Mouse (Mus musculus) hindbrain, embryonic 15.5 days (tissue): Measurements from ENCODE around the gene Pole. TPM values are rescaled to one million over a fixed set of nuclear protein-coding genes. Genes with fewer than 3 reads are reported as not detected.
A peak's percentile ranks its signal among the peaks of the same experiment; 100 is the strongest.

Experiments used
- ATAC-seq: fragments of 200-750 bp; cut with Nextera tagmentation; 2 replicates; pipeline ENCODE4 v1.8.0; 2017; ENCODE audit warnings: low read depth, moderate number of reproducible peaks, moderate TSS enrichment; ENCODE audit not compliant: low FRiP score
- H3K27ac ChIP-seq: fragments of 300-500 bp; sonication (generic); replicated peaks from 2 replicates; pipeline ENCODE4 v1.5.1; 2015; ENCODE audit warnings: mild to moderate bottlenecking, inconsistent platforms
- H3K27me3 ChIP-seq: fragments of 300-500 bp; sonication (generic); 2 replicates; pipeline ENCODE4 v1.6.1; 2015; ENCODE audit warnings: control low read depth, inconsistent platforms
- H3K36me3 ChIP-seq: fragments of 300-500 bp; sonication (generic); 2 replicates; pipeline ENCODE4 v1.6.1; 2015; ENCODE audit warnings: control low read depth, inconsistent platforms
- H3K4me1 ChIP-seq: fragments of 300-500 bp; sonication (generic); replicated peaks from 2 replicates; pipeline ENCODE4 v1.6.1; 2015; ENCODE audit warnings: control low read depth, inconsistent platforms
- H3K4me2 ChIP-seq: fragments of 300-500 bp; sonication (generic); 2 replicates; pipeline ENCODE4 v1.6.1; 2015; ENCODE audit warnings: moderate library complexity, mild to moderate bottlenecking, inconsistent platforms
- H3K4me3 ChIP-seq: fragments of 300-500 bp; sonication (generic); 2 replicates; pipeline ENCODE4 v1.5.1; 2015; ENCODE audit warnings: mild to moderate bottlenecking, inconsistent platforms
- H3K9ac ChIP-seq: fragments of 300-500 bp; sonication (generic); 2 replicates; pipeline ENCODE4 v1.6.1; 2015; ENCODE audit warnings: inconsistent platforms
- H3K9me3 ChIP-seq: fragments of 300-500 bp; sonication (generic); 2 replicates; pipeline ENCODE4 v1.6.1; 2016; ENCODE audit warnings: control low read depth, inconsistent platforms
- WGBS: fragments of 180-500 bp; shearing (Covaris S2); methylation state at CpG from one replicate; pipeline ENCODE4 v1.1.7; 2015; 5-methylcytosine and 5-hydroxymethylcytosine counted together
- polyA plus RNA-seq: library from polyadenylated mRNA; unstranded; fragments of >200 nt; fragmentation: Nextera tagmentation; extraction: Ambion mirVana; gene quantifications from 2 replicates; pipeline ENCODE4 v1.2.1, GENCODE M21; 2015

Pole gene
- polyA plus RNA-seq, 1 experiment from 2014 or later = 8.3 TPM

- Histone ChIP-seq H3K4me2 (no peak overlapping the region), H3K27ac (no peak overlapping the region), H3K36me3 (no peaks in the 10 kb centered on the region), H3K27me3 (peaks cover 15% of the 10 kb centered on the region), H3K9me3 (no peaks in the 10 kb centered on the region), H3K4me3 (no peak overlapping the region), H3K4me1 (peaks cover 13% of the 10 kb centered on the region), H3K9ac (no peak overlapping the region)
- 90% methylated on average over 8 of the region's 8 CpGs for WGBS
- no peak for ATAC-seq
Observed at GRCm38 (mm10) chr5:110347006-110347405, 60.9 kb downstream of the Pole start.

GRCm38 (mm10) chr5:110354716-110355115 is 68.6 kb downstream of the Pole start:
- no peaks in the 10 kb centered on the region for H3K36me3 ChIP-seq
- WGBS = 16% methylated on average over 7 of the region's 7 CpGs
- H3K4me3 ChIP-seq = no peak overlapping the region
- H3K9ac ChIP-seq = no peak overlapping the region
- no peak for ATAC-seq
- H3K27ac ChIP-seq = no peak overlapping the region
- no peak overlapping the region for H3K4me2 ChIP-seq
- H3K27me3 ChIP-seq = 0 out of 2 replicates have a peak, but pooled peaks cover 3% of the 10 kb centered on the region
- H3K9me3 ChIP-seq = no peaks in the 10 kb centered on the region
- no peaks in the 10 kb centered on the region for H3K4me1 ChIP-seq

- Histone ChIP-seq H3K4me2 (no peak overlapping the region), H3K36me3 (no peaks in the 10 kb centered on the region), H3K9me3 (no peaks in the 10 kb centered on the region), H3K27ac (no peak overlapping the region), H3K4me3 (no peak overlapping the region), H3K4me1 (no peaks in the 10 kb centered on the region), H3K27me3 (0 out of 2 replicates have a peak, but pooled peaks cover 3% of the 10 kb centered on the region), H3K9ac (no peak overlapping the region)
- peak; percentile 52; the same call in 1 of the 2 replicates for ATAC-seq
- 39% methylated on average over 9 of the region's 9 CpGs for WGBS
Observed at GRCm38 (mm10) chr5:110357531-110358179, 71.5 kb downstream of the Pole start.

- peaks cover 5% of the 10 kb centered on the region; the same call in 1 of the 2 replicates for H3K36me3 ChIP-seq
- H3K4me2 ChIP-seq = no peak overlapping the region
- 90% methylated on average over 6 of the region's 6 CpGs for WGBS
- H3K27ac ChIP-seq = no peak overlapping the region
- no peak for ATAC-seq
- no peaks in the 10 kb centered on the region for H3K27me3 ChIP-seq
- no peak overlapping the region for H3K4me3 ChIP-seq
- no peak overlapping the region for H3K9ac ChIP-seq
- H3K4me1 ChIP-seq = peaks cover 13% of the 10 kb centered on the region
- H3K9me3 ChIP-seq = no peaks in the 10 kb centered on the region
Observed at GRCm38 (mm10) chr5:110361465-110361864, 75.4 kb downstream of the Pole start.

- peak overlapping the region; percentile 65 for H3K4me2 ChIP-seq
- WGBS = 3% methylated on average over 28 of the region's 28 CpGs
- H3K4me3 ChIP-seq = peak overlapping the region; percentile 43
- peak; percentile 21; the same call in 1 of the 2 replicates for ATAC-seq
- peaks cover 13% of the 10 kb centered on the region for H3K4me1 ChIP-seq
- no peaks in the 10 kb centered on the region for H3K27me3 ChIP-seq
- no peaks in the 10 kb centered on the region for H3K9me3 ChIP-seq
- peak overlapping the region; percentile 44 for H3K9ac ChIP-seq
- 0 out of 2 replicates have a peak overlapping the region, but pooled peaks have one; percentile 28 for H3K27ac ChIP-seq
- peaks cover 12% of the 10 kb centered on the region for H3K36me3 ChIP-seq
Observed at GRCm38 (mm10) chr5:110362813-110363178, 76.7 kb downstream of the Pole start.

DNA sequence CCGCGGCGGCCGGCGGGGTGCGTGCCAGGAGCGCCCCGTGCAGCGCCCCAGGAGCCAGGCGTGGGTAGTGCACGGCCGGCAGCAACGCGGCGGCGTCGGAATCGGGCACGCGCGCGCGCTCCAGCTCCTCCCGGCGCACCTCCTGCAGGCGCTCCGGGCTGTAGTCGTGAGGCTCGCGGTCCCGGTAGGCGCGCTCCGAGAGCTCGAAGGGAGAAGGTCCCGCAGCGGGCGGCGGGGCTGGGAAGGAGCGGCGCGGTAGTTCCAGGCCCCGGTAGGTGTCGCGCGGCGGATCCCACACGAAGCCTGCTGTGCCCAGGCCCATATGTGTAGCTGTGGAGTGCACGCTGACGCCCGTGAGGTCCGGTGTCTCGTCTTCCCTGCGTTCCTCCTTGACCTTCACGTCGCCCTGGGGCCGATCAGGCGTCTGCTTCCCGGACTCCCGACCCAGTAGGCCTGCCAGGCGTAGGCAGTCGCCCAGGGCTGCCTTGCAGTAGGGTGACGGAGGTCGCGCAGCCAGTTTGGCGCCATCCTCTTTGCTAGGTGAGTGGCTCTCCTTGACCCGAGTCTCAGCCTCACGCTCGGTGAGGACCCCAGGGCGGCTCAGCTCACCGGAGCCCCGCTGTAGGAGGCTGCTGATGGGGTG is 77.2 kb downstream of the Pole start:
- WGBS = 3% methylated on average over 71 of the region's 72 CpGs
- H3K9me3 ChIP-seq = no peaks in the 10 kb centered on the region

DNA sequence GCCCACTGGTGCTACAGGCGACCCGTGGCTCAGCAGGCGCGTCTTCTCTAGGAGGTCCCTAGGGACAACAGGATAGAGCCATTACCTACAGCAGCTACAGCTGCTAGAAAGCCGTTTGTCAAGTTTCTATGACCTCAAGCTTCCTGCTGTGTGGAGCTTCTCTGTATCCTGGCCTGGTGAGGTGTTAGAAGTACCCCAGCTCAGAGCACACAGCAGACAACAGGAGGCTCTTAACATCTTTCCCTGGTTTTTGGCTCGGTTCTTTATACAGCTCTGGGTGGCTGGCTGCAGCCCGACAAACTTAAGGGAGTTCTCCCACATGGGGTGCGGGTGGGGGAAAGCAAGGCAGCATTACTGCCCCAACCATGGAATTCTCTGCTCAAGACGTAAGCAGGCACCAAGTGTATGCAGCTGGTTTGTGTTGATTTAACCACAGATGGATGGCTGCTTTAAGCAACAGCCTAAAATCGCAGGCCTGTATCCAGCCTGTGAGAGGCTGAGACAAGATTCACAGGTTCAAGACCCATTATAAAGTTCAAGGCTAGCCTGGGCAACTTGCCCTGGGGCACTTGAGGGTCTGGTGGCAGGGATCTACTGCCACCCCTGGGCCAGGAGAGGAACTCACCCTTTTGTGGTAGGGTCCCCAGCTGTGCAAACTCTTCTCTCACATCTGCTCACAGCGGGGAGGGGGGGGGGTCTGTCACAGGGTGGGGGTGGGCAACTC is 77.9 kb downstream of the Pole start:
- ATAC-seq = peak; percentile 12; the same call in 1 of the 2 replicates
- Histone ChIP-seq H3K27me3 (no peaks in the 10 kb centered on the region), H3K36me3 (peaks cover 16% of the 10 kb centered on the region), H3K4me2 (peak overlapping the region; percentile 65), H3K27ac (peak overlapping the region; percentile 28; the same call in 1 of the 2 replicates), H3K9ac (peak overlapping the region; percentile 44), H3K9me3 (no peaks in the 10 kb centered on the region), H3K4me3 (peak overlapping the region; percentile 43), H3K4me1 (peaks cover 13% of the 10 kb centered on the region)
- 38% methylated on average over 10 of the region's 11 CpGs for WGBS

More for the DNA sequence above, 77.2 kb downstream of the Pole start:
- Histone ChIP-seq H3K4me2 (peak overlapping the region; percentile 65), H3K4me3 (peak overlapping the region; percentile 43), H3K9ac (peak overlapping the region; percentile 44), H3K27ac (peak overlapping the region; percentile 28; the same call in 1 of the 2 replicates), H3K27me3 (no peaks in the 10 kb centered on the region), H3K36me3 (peaks cover 12% of the 10 kb centered on the region), H3K4me1 (peaks cover 13% of the 10 kb centered on the region)
- peak; percentile 79 for ATAC-seq

- ATAC-seq = peak; percentile 62; the same call in 1 of the 2 replicates
Observed at GRCm38 (mm10) chr5:110376802-110377433, 90.8 kb downstream of the Pole start.

DNA sequence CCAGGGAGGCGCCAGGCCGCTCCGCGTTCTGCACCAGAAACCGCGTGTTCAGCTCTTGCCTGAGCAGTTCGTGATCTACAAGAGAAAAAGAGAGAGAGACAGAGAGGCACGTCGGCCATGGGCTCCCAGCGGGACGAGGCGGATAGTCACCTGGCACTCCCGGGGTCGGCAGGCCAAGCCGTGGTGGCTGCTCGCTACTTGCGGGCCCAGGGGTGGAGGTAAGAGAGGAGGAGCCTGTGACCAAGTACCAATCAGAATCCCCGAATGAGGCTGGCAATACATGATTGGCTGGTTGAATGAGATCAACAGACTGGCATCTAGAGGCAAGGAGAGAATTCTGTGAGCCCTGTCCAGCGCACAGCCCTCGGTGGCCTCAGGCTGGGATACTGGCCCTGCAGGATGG is 92.1 kb downstream of the Pole start:
- Histone ChIP-seq H3K36me3 (peaks cover 40% of the 10 kb centered on the region), H3K9ac (no peak overlapping the region), H3K4me3 (no peak overlapping the region), H3K27me3 (no peaks in the 10 kb centered on the region), H3K9me3 (no peaks in the 10 kb centered on the region), H3K4me2 (no peak overlapping the region), H3K27ac (no peak overlapping the region), H3K4me1 (no peaks in the 10 kb centered on the region)
- peak; percentile 42; the same call in 1 of the 2 replicates for ATAC-seq
- 32% methylated on average over 20 of the region's 20 CpGs for WGBS

More at GRCm38 (mm10) chr5:110376802-110377433, 90.8 kb downstream of the Pole start:
- Histone ChIP-seq H3K4me2 (no peak overlapping the region), H3K27me3 (no peaks in the 10 kb centered on the region), H3K9ac (no peak overlapping the region), H3K9me3 (no peaks in the 10 kb centered on the region), H3K4me1 (no peaks in the 10 kb centered on the region), H3K36me3 (peaks cover 40% of the 10 kb centered on the region), H3K27ac (no peak overlapping the region), H3K4me3 (no peak overlapping the region)
- 61% methylated on average over 8 of the region's 8 CpGs for WGBS

GRCm38 (mm10) chr5:110379086-110379485 is 93.0 kb downstream of the Pole start:
- H3K4me1 ChIP-seq = peaks cover 4% of the 10 kb centered on the region; the same call in 1 of the 2 replicates
- peak; percentile 24; the same call in 1 of the 2 replicates for ATAC-seq
- no peaks in the 10 kb centered on the region for H3K27me3 ChIP-seq
- no peak overlapping the region for H3K4me2 ChIP-seq
- no peak overlapping the region for H3K27ac ChIP-seq
- H3K9me3 ChIP-seq = no peaks in the 10 kb centered on the region
- WGBS = 89% methylated on average over 14 of the region's 15 CpGs
- H3K4me3 ChIP-seq = no peak overlapping the region
- H3K9ac ChIP-seq = no peak overlapping the region
- H3K36me3 ChIP-seq = peaks cover 36% of the 10 kb centered on the region

- H3K9me3 ChIP-seq = no peaks in the 10 kb centered on the region
Observed at GRCm38 (mm10) chr5:110379823-110380222, 93.7 kb downstream of the Pole start.

More at GRCm38 (mm10) chr5:110379823-110380222, 93.7 kb downstream of the Pole start:
- 87% methylated on average over 4 of the region's 4 CpGs for WGBS
- peaks cover 12% of the 10 kb centered on the region for H3K4me1 ChIP-seq
- no peak overlapping the region for H3K9ac ChIP-seq
- ATAC-seq = no peak
- H3K27ac ChIP-seq = no peak overlapping the region
- no peak overlapping the region for H3K4me3 ChIP-seq
- peaks cover 35% of the 10 kb centered on the region for H3K36me3 ChIP-seq
- H3K4me2 ChIP-seq = no peak overlapping the region
- H3K27me3 ChIP-seq = no peaks in the 10 kb centered on the region
